In genomic region chr3:46174486-46174885, GRCm38 (mm10) we compare ENCODE assay signal across 17 mouse cellular contexts.
"Had no signal": no experiment of that assay in that cellular context is flagged by ENCODE, and none has a peak within 500 bp of the region (broad histone marks: within the 10 kb centered on the region; RNA-seq: fewer than 3 reads in every experiment).

No protein-coding gene starts in this region.

- H3K9ac ChIP-seq: neural tube, embryonic 12.5 days; neural tube, embryonic 13.5 days; neural tube, embryonic 15.5 days; stomach, embryonic 15.5 days had no signal

- DNase-seq: retina, postnatal 1 day; right cerebral cortex, adult 18-20 months; right cerebral cortex, postnatal 14 days; right cerebral cortex, postnatal 25 days; right cerebral cortex, postnatal 4 days; spleen, adult 18-20 months; thymus, adult 18-20 months; thymus, adult 2 months; thymus, postnatal 14 days; thymus, postnatal 25 days; thymus, postnatal 36 days; thymus, postnatal 4 days had no signal

- H3K4me1 ChIP-seq: neural tube, embryonic 12.5 days; neural tube, embryonic 13.5 days; neural tube, embryonic 15.5 days; stomach, embryonic 15.5 days had no signal

- H3K9me3 ChIP-seq: neural tube, embryonic 12.5 days; neural tube, embryonic 13.5 days; neural tube, embryonic 15.5 days; stomach, embryonic 15.5 days had no signal

- H3K4me2 ChIP-seq: neural tube, embryonic 12.5 days; neural tube, embryonic 13.5 days; neural tube, embryonic 15.5 days; stomach, embryonic 15.5 days had no signal

- H3K27ac ChIP-seq: neural tube, embryonic 12.5 days; neural tube, embryonic 13.5 days; neural tube, embryonic 15.5 days; stomach, embryonic 15.5 days; stomach, postnatal 0 days had no signal

- H3K27me3 ChIP-seq: neural tube, embryonic 12.5 days; neural tube, embryonic 13.5 days; neural tube, embryonic 15.5 days; stomach, embryonic 15.5 days had no signal

- H3K36me3 ChIP-seq: neural tube, embryonic 12.5 days; neural tube, embryonic 13.5 days; neural tube, embryonic 15.5 days; stomach, embryonic 15.5 days had no signal

- H3K4me3 ChIP-seq: neural tube, embryonic 12.5 days; neural tube, embryonic 13.5 days; neural tube, embryonic 15.5 days; stomach, embryonic 15.5 days had no signal
